Mouse (Mus musculus): Measurements from ENCODE around the gene Gm6020. TPM values are rescaled to one million over a fixed set of nuclear protein-coding genes. Genes with fewer than 3 reads are reported as not detected.
A peak's percentile ranks its signal among the peaks of the same experiment; 100 is the strongest.
"Not testable (repeated sequence)": the region's sequence is repeated elsewhere in the genome, so short reads cannot be mapped to it uniquely, and the experiment has no call there.

Gene Gm6020
- not detected in 2 replicates for polyA plus RNA-seq (2011; ENCODE audit: insufficient read depth, insufficient read length, low read depth, missing spikeins)

- not testable (repeated sequence) for H3K27ac ChIP-seq (ENCODE audit: insufficient read depth, low read length); H3K4me1 ChIP-seq (ENCODE audit: control insufficient read depth, insufficient read depth, low read length); H3K36me3 ChIP-seq (ENCODE audit: control insufficient read depth, insufficient read depth, low read length, poor library complexity, severe bottlenecking); H3K4me3 ChIP-seq (ENCODE audit: low read depth, low read length); H3K9ac ChIP-seq (ENCODE audit: low read depth, poor library complexity, severe bottlenecking); H3K9me3 ChIP-seq (replicated peaks; ENCODE audit: control insufficient read depth, insufficient read depth, low read length, poor library complexity, severe bottlenecking); H3K27me3 ChIP-seq (ENCODE audit: control insufficient read depth, insufficient read depth, low read length, poor library complexity, severe bottlenecking)
These were observed at the start of gene Gm6020 for GRCm38 (mm10) chr19:61183590-61183989. Gene Gm6020, plus strand, starts transcription at chr19:61183890.

GRCm38 (mm10) chr19:61138655-61139054 is 45.0 kb upstream of the Gm6020 start:
- Histone ChIP-seq H3K9me3 (replicated peaks; ENCODE audit: control insufficient read depth, insufficient read depth, low read length, poor library complexity, severe bottlenecking) (no peaks in the 10 kb centered on the region), H3K9ac (ENCODE audit: low read depth, poor library complexity, severe bottlenecking) (no peak overlapping the region), H3K27ac (ENCODE audit: insufficient read depth, low read length) (no peak overlapping the region), H3K36me3 (ENCODE audit: control insufficient read depth, insufficient read depth, low read length, poor library complexity, severe bottlenecking) (no peaks in the 10 kb centered on the region), H3K4me1 (ENCODE audit: control insufficient read depth, insufficient read depth, low read length) (no peaks in the 10 kb centered on the region), H3K27me3 (ENCODE audit: control insufficient read depth, insufficient read depth, low read length, poor library complexity, severe bottlenecking) (no peaks in the 10 kb centered on the region), H3K4me3 (ENCODE audit: low read depth, low read length) (no peak overlapping the region)
- TF ChIP-seq CTCF (IDR thresholded peaks at IDR 0.05; ENCODE audit: low read depth, low read length) (no peak), POLR2A (IDR thresholded peaks at IDR 0.05; ENCODE audit: insufficient read depth, low read length) (no peak), EP300 (IDR thresholded peaks at IDR 0.05; ENCODE audit: insufficient read depth, low read depth, low read length) (no peak)

DNA sequence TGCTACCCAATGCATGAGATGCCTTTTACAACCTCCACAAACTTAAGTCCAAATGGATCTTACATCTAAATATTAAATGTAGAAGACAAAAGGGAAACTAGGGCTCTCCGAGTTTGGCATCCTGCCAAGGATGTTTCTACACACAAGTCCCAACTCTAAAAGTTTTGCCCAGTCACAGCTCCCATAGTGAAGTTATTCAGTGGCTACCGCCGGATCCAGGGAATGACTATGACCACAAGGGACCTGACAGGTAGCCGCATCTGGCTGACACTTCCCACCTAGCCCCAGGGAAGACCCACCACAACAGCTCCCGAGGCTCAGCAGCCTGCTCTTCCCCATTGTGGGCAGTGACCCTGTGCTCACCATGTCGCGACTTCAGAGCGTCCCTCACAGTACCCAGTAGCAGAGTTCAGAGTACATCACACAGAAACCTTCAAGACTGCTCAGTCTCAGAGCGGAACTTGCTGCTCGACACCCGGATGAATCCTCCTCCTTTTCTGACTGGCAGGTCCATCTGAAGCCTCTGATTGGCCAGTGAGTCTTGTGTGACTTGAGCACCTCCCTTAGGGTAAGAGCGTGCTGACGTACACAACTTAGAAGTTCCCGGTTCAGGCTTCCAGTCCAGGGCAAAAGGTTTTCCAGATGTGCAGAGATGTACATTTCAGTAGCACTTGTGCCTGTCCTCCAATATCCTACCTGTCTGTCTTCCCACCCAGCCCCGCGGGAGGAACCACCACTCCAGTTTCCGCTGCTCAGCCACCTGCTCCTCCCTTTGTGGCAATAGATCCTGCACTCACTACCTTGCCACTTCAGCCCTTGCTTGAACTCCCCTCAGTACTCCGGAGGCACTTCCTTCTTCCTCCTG is 43.1 kb upstream of the Gm6020 start, which contains the start of gene Zfp950:
Zfp950 (minus strand) TSS at position 499 of the 865 bp plus-strand sequence.
- peak within 1 kb of the TSS; percentile 87 for H3K4me3 ChIP-seq (ENCODE audit: low read depth, low read length)
- no peaks in the 10 kb centered on the region for H3K36me3 ChIP-seq (ENCODE audit: control insufficient read depth, insufficient read depth, low read length, poor library complexity, severe bottlenecking)
- TF ChIP-seq EP300 (IDR thresholded peaks at IDR 0.05; ENCODE audit: insufficient read depth, low read depth, low read length) (no peak), POLR2A (IDR thresholded peaks at IDR 0.05; ENCODE audit: insufficient read depth, low read length) (no peak), CTCF (IDR thresholded peaks at IDR 0.05; ENCODE audit: low read depth, low read length) (no peak)
- peak within 1 kb of the TSS; percentile 49 for H3K27ac ChIP-seq (ENCODE audit: insufficient read depth, low read length)
- H3K9me3 ChIP-seq (replicated peaks; ENCODE audit: control insufficient read depth, insufficient read depth, low read length, poor library complexity, severe bottlenecking), result no peaks in the 10 kb centered on the region
- H3K9ac ChIP-seq (ENCODE audit: low read depth, poor library complexity, severe bottlenecking), result peak within 1 kb of the TSS; percentile 27
- no peaks in the 10 kb centered on the region for H3K27me3 ChIP-seq (ENCODE audit: control insufficient read depth, insufficient read depth, low read length, poor library complexity, severe bottlenecking)
- H3K4me1 ChIP-seq (ENCODE audit: control insufficient read depth, insufficient read depth, low read length), result no peaks in the 10 kb centered on the region

- H3K4me1 ChIP-seq (ENCODE audit: control insufficient read depth, insufficient read depth, low read length), result no peaks in the 10 kb centered on the region
- TF ChIP-seq POLR2A (IDR thresholded peaks at IDR 0.05; ENCODE audit: insufficient read depth, low read length), result no peak
- no peak for TF ChIP-seq EP300 (IDR thresholded peaks at IDR 0.05; ENCODE audit: insufficient read depth, low read depth, low read length)
- TF ChIP-seq CTCF (IDR thresholded peaks at IDR 0.05; ENCODE audit: low read depth, low read length), result no peak
- H3K9me3 ChIP-seq (replicated peaks; ENCODE audit: control insufficient read depth, insufficient read depth, low read length, poor library complexity, severe bottlenecking), result no peaks in the 10 kb centered on the region
- no peaks in the 10 kb centered on the region for H3K36me3 ChIP-seq (ENCODE audit: control insufficient read depth, insufficient read depth, low read length, poor library complexity, severe bottlenecking)
- H3K27ac ChIP-seq (ENCODE audit: insufficient read depth, low read length), result 0 out of 2 replicates have a peak overlapping the region, but pooled peaks have one; percentile 49
- H3K9ac ChIP-seq (ENCODE audit: low read depth, poor library complexity, severe bottlenecking), result peak overlapping the region; percentile 27
- H3K27me3 ChIP-seq (ENCODE audit: control insufficient read depth, insufficient read depth, low read length, poor library complexity, severe bottlenecking), result no peaks in the 10 kb centered on the region; the same call in 1 of the 2 replicates
- peak overlapping the region; percentile 87 for H3K4me3 ChIP-seq (ENCODE audit: low read depth, low read length)
These were observed 42.4 kb upstream of the Gm6020 start for GRCm38 (mm10) chr19:61141299-61141698.

GRCm38 (mm10) chr19:61151372-61151700 is 32.4 kb upstream of the Gm6020 start:
- Histone ChIP-seq H3K27me3 (ENCODE audit: control insufficient read depth, insufficient read depth, low read length, poor library complexity, severe bottlenecking) (no peaks in the 10 kb centered on the region; the same call in 1 of the 2 replicates), H3K36me3 (ENCODE audit: control insufficient read depth, insufficient read depth, low read length, poor library complexity, severe bottlenecking) (no peaks in the 10 kb centered on the region), H3K9ac (ENCODE audit: low read depth, poor library complexity, severe bottlenecking) (peak overlapping the region; percentile 44), H3K4me1 (ENCODE audit: control insufficient read depth, insufficient read depth, low read length) (no peaks in the 10 kb centered on the region), H3K4me3 (ENCODE audit: low read depth, low read length) (peak overlapping the region; percentile 71), H3K9me3 (replicated peaks; ENCODE audit: control insufficient read depth, insufficient read depth, low read length, poor library complexity, severe bottlenecking) (peaks cover 17% of the 10 kb centered on the region), H3K27ac (ENCODE audit: insufficient read depth, low read length) (no peak overlapping the region)
- TF ChIP-seq CTCF (IDR thresholded peaks at IDR 0.05; ENCODE audit: low read depth, low read length), result no peak
- no peak for TF ChIP-seq EP300 (IDR thresholded peaks at IDR 0.05; ENCODE audit: insufficient read depth, low read depth, low read length)
- TF ChIP-seq POLR2A (IDR thresholded peaks at IDR 0.05; ENCODE audit: insufficient read depth, low read length), result no peak

- Histone ChIP-seq H3K27ac (ENCODE audit: insufficient read depth, low read length) (no peak overlapping the region), H3K27me3 (ENCODE audit: control insufficient read depth, insufficient read depth, low read length, poor library complexity, severe bottlenecking) (no peaks in the 10 kb centered on the region; the same call in 1 of the 2 replicates), H3K4me3 (ENCODE audit: low read depth, low read length) (peak overlapping the region; percentile 71), H3K36me3 (ENCODE audit: control insufficient read depth, insufficient read depth, low read length, poor library complexity, severe bottlenecking) (no peaks in the 10 kb centered on the region), H3K9ac (ENCODE audit: low read depth, poor library complexity, severe bottlenecking) (peak overlapping the region; percentile 44), H3K9me3 (replicated peaks; ENCODE audit: control insufficient read depth, insufficient read depth, low read length, poor library complexity, severe bottlenecking) (peaks cover 19% of the 10 kb centered on the region), H3K4me1 (ENCODE audit: control insufficient read depth, insufficient read depth, low read length) (no peaks in the 10 kb centered on the region)
- TF ChIP-seq EP300 (IDR thresholded peaks at IDR 0.05; ENCODE audit: insufficient read depth, low read depth, low read length) (no peak), CTCF (IDR thresholded peaks at IDR 0.05; ENCODE audit: low read depth, low read length) (no peak), POLR2A (IDR thresholded peaks at IDR 0.05; ENCODE audit: insufficient read depth, low read length) (no peak)
These were observed 31.8 kb upstream of the Gm6020 start for GRCm38 (mm10) chr19:61151701-61152420.

All from ES-Bruce4 (cell line).